Mouse (Mus musculus) brain, embryonic 14.5 days (tissue): ENCODE results near the gene Smim6.
A peak's percentile ranks its signal among the peaks of the same experiment; 100 is the strongest.

Experiments used
- CTCF ChIP-seq: fragments of 200-500 bp; IDR thresholded peaks from 2 replicates; pipeline ENCODE4 v1.5.1; 2012; ENCODE audit warnings: inconsistent platforms, mild to moderate bottlenecking, moderate library complexity, borderline replicate concordance; ENCODE audit not compliant: insufficient read depth, insufficient read length; ENCODE audit errors: extremely low read depth
- POLR2A ChIP-seq: fragments of 200-500 bp; IDR thresholded peaks from 2 replicates; pipeline ENCODE4 v1.6.1; 2012; ENCODE audit warnings: mild to moderate bottlenecking, inconsistent platforms, borderline replicate concordance; ENCODE audit not compliant: poor library complexity, insufficient read depth, insufficient read length, severe bottlenecking; ENCODE audit errors: extremely low read depth

DNA sequence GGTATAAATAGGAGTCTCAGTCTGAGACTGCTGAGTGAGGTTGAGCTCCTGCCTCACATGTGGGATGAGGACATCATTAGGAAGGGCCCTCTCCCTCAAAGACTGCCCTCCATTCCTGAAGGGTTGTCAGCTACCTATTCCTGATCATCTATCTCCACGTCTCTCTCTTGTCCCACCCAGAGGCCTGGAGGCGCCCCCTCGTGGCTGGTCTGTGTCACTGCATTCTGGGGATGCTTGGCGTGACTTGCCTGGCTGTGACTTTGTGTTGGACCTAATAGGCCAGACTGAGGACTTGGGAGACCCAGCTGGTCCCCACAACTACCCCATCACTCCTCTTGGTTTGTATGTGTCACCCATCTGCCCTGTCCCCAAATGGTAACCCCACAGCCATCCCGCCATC, 30.8 kb upstream of the Smim6 start:
- TF ChIP-seq CTCF (peak; percentile 67), POLR2A (no peak)
